Mouse (Mus musculus) thymus, adult 2 months (tissue): ENCODE results near the gene Sp100.
"Not testable (repeated sequence)": the region's sequence is repeated elsewhere in the genome, so short reads cannot be mapped to it uniquely, and the experiment has no call there.

Source experiments
- CTCF ChIP-seq: fragments of 200-500 bp; IDR thresholded peaks from 2 replicates; pipeline ENCODE4 v1.5.1; 2012; ENCODE audit warnings: mild to moderate bottlenecking, control low read depth, low read length, moderate library complexity, borderline replicate concordance; ENCODE audit not compliant: control insufficient read depth, poor library complexity, insufficient read depth; ENCODE audit errors: extremely low read depth
- POLR2A ChIP-seq: fragments of 200-500 bp; IDR thresholded peaks from 2 replicates; pipeline ENCODE4 v1.6.1; 2012; ENCODE audit warnings: mild to moderate bottlenecking, low read length, control low read depth, moderate library complexity; ENCODE audit not compliant: control insufficient read depth, poor library complexity, insufficient read depth; ENCODE audit errors: extremely low read depth

DNA sequence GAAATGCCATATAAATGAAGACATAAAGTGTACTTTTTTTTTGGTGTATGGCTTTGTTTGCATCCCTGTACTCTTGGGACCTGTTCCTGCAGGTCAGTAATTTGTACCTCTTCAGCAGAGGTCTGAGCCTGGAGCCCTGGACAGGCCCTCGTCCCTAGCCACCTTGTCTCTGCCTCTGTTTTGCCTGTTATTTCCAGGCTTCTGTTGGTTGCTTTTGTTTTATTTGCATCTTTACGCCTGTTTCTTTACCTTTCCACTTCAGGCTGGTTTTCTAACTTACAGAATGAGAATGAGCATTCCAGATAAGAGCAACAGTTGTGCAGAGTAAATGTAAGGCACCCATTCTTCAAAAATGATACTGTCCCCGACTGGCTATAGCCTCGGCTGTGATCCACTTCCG, 49.7 kb upstream of the Sp100 start, which contains the start of gene Sp140:
- TF ChIP-seq CTCF, POLR2A: not testable (repeated sequence)
